Mouse (Mus musculus): Measurements from ENCODE around the gene Pheta2. TPM values are rescaled to one million over a fixed set of nuclear protein-coding genes. Genes with fewer than 3 reads are reported as not detected.

The Pheta2 gene
- total RNA-seq, 1 experiment, result 0.85 TPM

DNA sequence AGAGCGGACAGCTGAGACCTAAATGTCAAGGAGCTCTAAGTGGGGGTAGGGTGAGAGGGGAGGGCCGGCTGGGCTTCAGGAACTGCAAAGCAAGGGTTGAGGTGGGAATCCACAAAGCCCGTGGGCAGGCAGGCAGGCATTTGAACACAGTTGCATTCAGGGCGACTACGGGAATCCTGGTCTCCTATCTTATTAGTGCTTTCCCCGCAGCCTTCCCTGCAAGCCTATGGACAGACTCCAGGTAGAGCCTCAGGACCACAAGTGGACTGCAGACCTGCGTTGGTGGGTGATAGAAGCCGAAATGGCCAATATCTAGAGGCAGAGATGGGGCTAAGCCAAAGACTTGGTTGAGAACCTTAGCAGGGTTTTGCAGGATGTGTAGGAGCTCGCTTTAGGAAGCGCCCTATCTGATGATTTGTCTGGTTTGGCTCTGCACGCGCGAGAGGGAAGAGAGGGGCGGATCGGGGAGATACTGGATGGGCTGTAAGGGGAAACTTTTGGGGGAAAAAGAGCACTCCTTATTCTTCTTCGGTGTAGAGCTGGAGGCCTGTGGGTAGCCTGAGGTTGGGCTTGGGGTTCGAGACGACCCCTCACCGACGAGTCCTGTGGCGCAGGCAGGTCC, 1.8 kb downstream of the Pheta2 start:
- TF ChIP-seq HCFC1 (IDR thresholded peaks at IDR 0.05; ENCODE audit: borderline replicate concordance, insufficient read depth, low read length), result no peak
- TF ChIP-seq MAFK (IDR thresholded peaks at IDR 0.05; ENCODE audit: insufficient read depth, low read depth, low read length), result no peak
- TF ChIP-seq ZC3H11A (IDR thresholded peaks at IDR 0.05; ENCODE audit: borderline replicate concordance, low read depth, low read length), result no peak
- TF ChIP-seq ZNF384 (IDR thresholded peaks at IDR 0.05; ENCODE audit: low read depth, low read length), result no peak
- no peak for TF ChIP-seq CHD2 (IDR thresholded peaks at IDR 0.05; ENCODE audit: low read depth, low read length)
- no peak overlapping the region for H3K27ac ChIP-seq (ENCODE audit: insufficient read depth, low read depth, low read length, poor library complexity, severe bottlenecking)
- peaks cover 12% of the 10 kb centered on the region in 2 experiments for H3K4me1 ChIP-seq (ENCODE audit: control insufficient read depth in 2 of 2, insufficient read depth in 2 of 2, low read length in 2 of 2, poor library complexity in 1 of 2)
- peak overlapping the region; percentile 66 to 70 for H3K4me3 ChIP-seq (ENCODE audit: insufficient read depth in 1 of 2, low read depth in 1 of 2, low read length in 2 of 2, poor library complexity in 1 of 2, severe bottlenecking in 1 of 2)
- DNase-seq (ENCODE audit: low read depth, low spot score), result no peak
- H3K9me3 ChIP-seq (ENCODE audit: control insufficient read depth, insufficient read depth, low read depth, low read length), result no peaks in the 10 kb centered on the region
- peaks cover 5% of the 10 kb centered on the region; the same call in 1 of the 2 replicates for H3K36me3 ChIP-seq (ENCODE audit: control insufficient read depth, insufficient read depth, low read length, poor library complexity, severe bottlenecking)
- peak overlapping the region; percentile 73 for H3K9ac ChIP-seq (ENCODE audit: insufficient read depth, low read depth, low read length, poor library complexity, severe bottlenecking)
- in situ Hi-C loops (cut with MboI; ENCODE audit: low sequenced_read_pairs in 2 of 2, unreplicated experiment in 2 of 2), result no loop called here

DNA sequence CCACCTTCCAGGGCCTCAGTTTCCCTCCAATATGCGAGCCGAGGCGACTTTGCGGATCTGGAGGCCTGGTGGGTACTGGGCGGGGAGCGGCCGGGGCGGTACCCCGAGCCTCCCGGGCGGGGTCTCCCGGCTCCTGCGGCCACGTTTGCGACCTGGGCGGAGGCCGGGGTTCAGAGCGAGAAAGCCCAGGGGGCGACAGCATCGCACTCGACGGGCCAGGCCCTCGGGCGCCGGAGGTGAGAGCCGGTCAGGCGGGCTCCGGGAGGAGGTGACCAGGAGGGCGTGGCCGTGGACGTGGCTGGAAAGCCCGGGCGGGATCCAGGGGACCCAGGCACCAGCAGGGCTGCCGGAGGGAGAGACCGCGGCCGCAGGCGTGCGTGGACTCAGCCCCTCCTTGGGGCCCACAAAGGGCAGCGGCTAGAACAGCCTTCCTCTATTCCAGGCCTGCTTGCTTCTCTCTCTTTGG, 2.3 kb downstream of the Pheta2 start:
- in situ Hi-C loops (cut with MboI; ENCODE audit: low sequenced_read_pairs in 2 of 2, unreplicated experiment in 2 of 2), result no loop called here
- TF ChIP-seq HCFC1 (IDR thresholded peaks at IDR 0.05; ENCODE audit: borderline replicate concordance, insufficient read depth, low read length) (no peak), ZNF384 (IDR thresholded peaks at IDR 0.05; ENCODE audit: low read depth, low read length) (no peak), CHD2 (IDR thresholded peaks at IDR 0.05; ENCODE audit: low read depth, low read length) (no peak), ZC3H11A (IDR thresholded peaks at IDR 0.05; ENCODE audit: borderline replicate concordance, low read depth, low read length) (no peak), MAFK (IDR thresholded peaks at IDR 0.05; ENCODE audit: insufficient read depth, low read depth, low read length) (no peak)
- H3K9ac ChIP-seq (ENCODE audit: insufficient read depth, low read depth, low read length, poor library complexity, severe bottlenecking), result peak overlapping the region; percentile 73
- H3K4me1 ChIP-seq (ENCODE audit: control insufficient read depth in 2 of 2, insufficient read depth in 2 of 2, low read length in 2 of 2, poor library complexity in 1 of 2), result peaks cover 12% of the 10 kb centered on the region in 2 experiments
- H3K27ac ChIP-seq (ENCODE audit: insufficient read depth, low read depth, low read length, poor library complexity, severe bottlenecking), result no peak overlapping the region
- H3K9me3 ChIP-seq (ENCODE audit: control insufficient read depth, insufficient read depth, low read depth, low read length), result no peaks in the 10 kb centered on the region
- H3K36me3 ChIP-seq (ENCODE audit: control insufficient read depth, insufficient read depth, low read length, poor library complexity, severe bottlenecking), result peaks cover under 1% of the 10 kb centered on the region; the same call in 1 of the 2 replicates
- peak overlapping the region; percentile 66 to 70 for H3K4me3 ChIP-seq (ENCODE audit: insufficient read depth in 1 of 2, low read depth in 1 of 2, low read length in 2 of 2, poor library complexity in 1 of 2, severe bottlenecking in 1 of 2)
- no peak for DNase-seq (ENCODE audit: low read depth, low spot score)

DNA sequence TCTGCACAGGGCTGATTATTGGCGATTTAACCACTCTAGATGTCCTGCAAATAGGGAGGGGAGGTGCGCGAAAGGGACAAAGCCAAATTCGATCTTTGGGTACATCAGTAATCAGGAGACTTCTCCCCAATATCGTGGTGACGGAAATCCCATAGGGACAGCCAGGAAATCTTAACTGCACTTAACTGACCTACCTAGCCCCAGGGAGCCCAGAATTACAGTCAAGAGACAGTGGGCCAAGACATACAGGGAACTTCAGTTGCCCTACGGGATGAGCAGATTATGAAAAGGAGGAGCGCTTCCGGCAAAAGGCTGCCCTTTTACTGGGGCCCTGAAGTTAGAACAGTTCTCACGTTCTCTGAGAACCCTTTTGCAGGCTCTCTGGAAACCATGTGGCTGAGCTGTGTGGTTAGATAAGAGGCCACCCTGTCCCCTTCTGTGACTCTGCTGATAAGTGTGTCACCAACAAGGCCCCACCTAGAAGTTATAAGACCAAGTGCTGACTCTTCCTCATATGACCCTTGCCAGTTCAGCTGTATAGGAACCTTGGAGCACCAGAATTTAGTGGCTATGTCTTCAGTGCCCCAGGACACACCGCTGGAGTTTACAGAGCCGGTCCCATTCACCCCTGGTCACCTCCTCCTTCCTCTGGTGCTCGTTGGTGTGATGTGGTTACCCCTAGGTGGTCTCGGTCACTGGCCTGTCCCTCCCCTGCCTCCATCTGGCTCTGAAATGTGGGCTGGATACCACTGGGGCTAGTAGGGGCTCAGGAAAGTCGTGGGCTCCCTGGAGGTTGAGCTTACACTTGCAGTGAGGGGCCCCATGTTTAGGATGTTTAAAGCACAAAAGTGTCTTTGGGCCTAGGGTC, 3.2 kb downstream of the Pheta2 start:
- no peak overlapping the region for H3K9ac ChIP-seq (ENCODE audit: insufficient read depth, low read depth, low read length, poor library complexity, severe bottlenecking)
- H3K36me3 ChIP-seq (ENCODE audit: control insufficient read depth, insufficient read depth, low read length, poor library complexity, severe bottlenecking), result no peaks in the 10 kb centered on the region
- TF ChIP-seq HCFC1 (IDR thresholded peaks at IDR 0.05; ENCODE audit: borderline replicate concordance, insufficient read depth, low read length) (no peak), MAFK (IDR thresholded peaks at IDR 0.05; ENCODE audit: insufficient read depth, low read depth, low read length) (no peak), ZC3H11A (IDR thresholded peaks at IDR 0.05; ENCODE audit: borderline replicate concordance, low read depth, low read length) (no peak), CHD2 (IDR thresholded peaks at IDR 0.05; ENCODE audit: low read depth, low read length) (no peak), ZNF384 (IDR thresholded peaks at IDR 0.05; ENCODE audit: low read depth, low read length) (no peak)
- H3K27ac ChIP-seq (ENCODE audit: insufficient read depth, low read depth, low read length, poor library complexity, severe bottlenecking), result no peak overlapping the region
- H3K4me1 ChIP-seq (ENCODE audit: control insufficient read depth in 2 of 2, insufficient read depth in 2 of 2, low read length in 2 of 2, poor library complexity in 1 of 2), result peaks cover 9 to 15% of the 10 kb centered on the region in 2 experiments
- no peak for DNase-seq (ENCODE audit: low read depth, low spot score)
- in situ Hi-C loops (cut with MboI; ENCODE audit: low sequenced_read_pairs in 2 of 2, unreplicated experiment in 2 of 2), result no loop called here
- H3K9me3 ChIP-seq (ENCODE audit: control insufficient read depth, insufficient read depth, low read depth, low read length), result no peaks in the 10 kb centered on the region
- H3K4me3 ChIP-seq (ENCODE audit: insufficient read depth in 1 of 2, low read depth in 1 of 2, low read length in 2 of 2, poor library complexity in 1 of 2, severe bottlenecking in 1 of 2), result peak overlapping the region; percentile 66 to 70; a peak in 3 of 4 replicates

DNA sequence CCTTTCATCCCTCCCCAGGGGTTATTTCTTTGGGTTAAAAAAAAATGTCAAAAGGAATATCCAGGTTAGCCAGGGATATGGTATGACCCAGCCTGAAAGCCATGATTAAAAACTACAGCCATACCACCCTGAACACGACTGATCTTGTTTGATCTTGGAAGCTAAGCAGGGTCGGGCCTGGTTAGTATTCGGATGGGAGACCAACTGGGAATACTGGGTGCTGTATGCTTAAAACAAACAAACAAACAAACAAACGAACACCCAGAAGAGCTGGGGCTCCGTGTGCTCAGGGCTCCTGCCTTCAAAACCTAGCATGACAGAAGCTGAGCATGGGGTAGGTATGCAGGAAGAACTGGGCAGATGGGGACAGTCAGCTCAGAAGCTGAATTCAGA, 3.8 kb downstream of the Pheta2 start:
- in situ Hi-C loops (cut with MboI; ENCODE audit: low sequenced_read_pairs in 2 of 2, unreplicated experiment in 2 of 2), result no loop called here
- TF ChIP-seq ZC3H11A (IDR thresholded peaks at IDR 0.05; ENCODE audit: borderline replicate concordance, low read depth, low read length) (no peak), CHD2 (IDR thresholded peaks at IDR 0.05; ENCODE audit: low read depth, low read length) (no peak), ZNF384 (IDR thresholded peaks at IDR 0.05; ENCODE audit: low read depth, low read length) (no peak), HCFC1 (IDR thresholded peaks at IDR 0.05; ENCODE audit: borderline replicate concordance, insufficient read depth, low read length) (no peak), MAFK (IDR thresholded peaks at IDR 0.05; ENCODE audit: insufficient read depth, low read depth, low read length) (no peak)
- Histone ChIP-seq H3K27ac (ENCODE audit: insufficient read depth, low read depth, low read length, poor library complexity, severe bottlenecking) (no peak overlapping the region), H3K36me3 (ENCODE audit: control insufficient read depth, insufficient read depth, low read length, poor library complexity, severe bottlenecking) (no peaks in the 10 kb centered on the region; the same call in 1 of the 2 replicates), H3K4me1 (ENCODE audit: control insufficient read depth in 2 of 2, insufficient read depth in 2 of 2, low read length in 2 of 2, poor library complexity in 1 of 2) (peaks cover 10 to 16% of the 10 kb centered on the region in 2 experiments), H3K9me3 (ENCODE audit: control insufficient read depth, insufficient read depth, low read depth, low read length) (no peaks in the 10 kb centered on the region), H3K9ac (ENCODE audit: insufficient read depth, low read depth, low read length, poor library complexity, severe bottlenecking) (no peak overlapping the region), H3K4me3 (ENCODE audit: insufficient read depth in 1 of 2, low read depth in 1 of 2, low read length in 2 of 2, poor library complexity in 1 of 2, severe bottlenecking in 1 of 2) (no peak overlapping the region)
- no peak for DNase-seq (ENCODE audit: low read depth, low spot score)

All from ES-E14 (cell line).